Mouse (Mus musculus) liver, adult (tissue): ENCODE results near the gene Rhbdf2.

ENCODE experiments used
- GATA4 ChIP-seq: IDR thresholded peaks from 2 replicates; pipeline ENCODE4 v1.6.1; 2014; ENCODE audit warnings: mild to moderate bottlenecking, low read length; ENCODE audit not compliant: insufficient replicate concordance

Gene Rhbdf2

DNA sequence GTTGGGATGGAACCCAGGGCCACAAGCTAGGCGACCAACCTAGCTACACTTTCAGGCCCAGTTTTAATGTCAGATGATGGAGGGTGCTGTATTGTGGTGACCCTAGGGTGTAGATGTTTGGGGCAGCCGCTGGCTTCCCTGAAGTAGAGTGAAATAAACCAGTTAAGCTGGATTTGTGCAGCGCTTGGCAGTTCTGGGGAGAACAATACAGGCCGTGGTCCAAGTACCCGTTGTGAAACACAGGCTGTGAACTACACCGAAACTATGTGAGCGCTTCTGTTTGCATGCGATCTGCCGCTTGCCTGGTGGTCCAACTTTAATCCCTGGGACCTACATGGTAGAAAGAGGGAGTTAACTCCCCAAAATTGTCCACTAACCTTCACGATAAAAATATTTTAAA lies 6.1 kb upstream of the Rhbdf2 start:
- TF ChIP-seq GATA4 = no peak

DNA sequence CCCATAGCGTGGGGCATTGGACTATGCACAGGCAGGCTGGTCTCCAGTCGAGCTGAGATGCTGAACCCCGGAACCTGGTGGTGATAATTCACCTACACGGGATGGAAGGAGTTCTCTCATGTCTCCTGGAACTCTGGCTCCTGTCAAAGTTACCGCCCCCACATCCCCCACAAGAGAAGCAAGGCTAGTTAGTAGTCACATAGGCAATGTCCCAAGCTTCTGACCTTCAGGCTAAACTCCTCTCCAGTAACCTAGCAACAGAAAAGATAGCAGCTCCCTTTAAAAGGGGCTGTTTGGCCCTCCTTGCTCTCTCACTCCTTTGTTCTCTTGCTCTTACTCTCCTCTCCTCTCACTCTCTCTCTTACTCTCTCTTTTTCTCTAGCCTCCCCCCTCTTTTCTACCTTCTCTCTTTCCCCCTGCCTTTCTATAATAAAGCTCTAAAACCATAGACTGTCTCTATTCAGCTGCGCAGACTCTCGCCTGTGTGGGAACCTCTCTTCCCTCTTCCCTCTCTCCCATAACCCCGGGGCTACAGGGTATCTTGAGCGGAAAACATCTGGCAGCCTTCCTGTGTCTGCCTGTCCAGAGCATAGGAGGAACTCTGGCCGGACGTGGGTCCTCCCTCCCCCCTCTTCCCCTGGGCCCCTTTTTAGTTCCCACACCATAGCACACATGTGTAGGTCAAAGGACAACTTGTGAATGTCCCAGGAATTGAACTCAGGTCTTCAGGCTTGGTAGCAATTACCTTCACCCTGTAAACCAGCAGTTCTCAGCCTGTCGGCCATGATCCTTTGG lies 3.5 kb upstream of the Rhbdf2 start:
- no peak; the same call in 1 of the 2 replicates for TF ChIP-seq GATA4

DNA sequence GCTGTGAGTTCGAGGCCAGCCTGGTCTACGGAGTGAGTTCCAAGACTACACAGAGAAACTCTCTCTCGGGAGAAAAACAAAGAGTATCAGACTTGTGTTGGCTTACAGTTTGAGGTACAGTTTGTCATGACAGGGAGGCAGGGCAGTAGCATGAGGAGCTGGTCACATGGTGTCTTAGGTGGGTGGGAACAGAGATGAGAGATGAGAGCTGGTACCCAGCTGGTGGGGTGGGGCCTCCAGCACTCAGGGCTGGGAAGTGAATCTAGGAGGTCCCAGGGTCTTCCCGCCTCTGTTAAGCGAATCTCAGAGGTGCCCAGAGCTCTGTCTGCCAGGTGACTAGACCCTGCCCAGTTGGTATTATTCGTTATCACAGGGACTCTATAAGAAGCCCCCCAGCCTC lies 2.7 kb upstream of the Rhbdf2 start:
- TF ChIP-seq GATA4 = no peak

DNA sequence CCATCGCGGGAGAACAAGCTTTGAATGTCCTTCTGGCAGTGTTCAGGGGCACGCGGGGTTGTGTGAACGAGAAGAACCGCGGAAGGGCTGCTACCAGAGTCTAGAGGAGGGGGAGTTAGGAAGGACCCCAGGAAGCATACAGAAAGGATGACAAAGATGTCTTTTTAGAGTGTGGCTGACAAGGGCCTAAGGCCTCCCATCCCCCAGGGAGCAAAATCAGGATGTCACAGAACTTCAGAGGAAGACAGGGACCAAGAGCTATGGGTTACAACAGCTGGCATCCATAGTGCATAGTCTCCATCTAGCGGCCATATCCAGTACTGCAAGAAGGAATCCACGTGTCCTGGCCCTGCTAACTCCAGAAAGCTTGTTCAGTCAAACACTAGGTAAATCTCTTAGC lies 1.9 kb upstream of the Rhbdf2 start:
- no peak for TF ChIP-seq GATA4

DNA sequence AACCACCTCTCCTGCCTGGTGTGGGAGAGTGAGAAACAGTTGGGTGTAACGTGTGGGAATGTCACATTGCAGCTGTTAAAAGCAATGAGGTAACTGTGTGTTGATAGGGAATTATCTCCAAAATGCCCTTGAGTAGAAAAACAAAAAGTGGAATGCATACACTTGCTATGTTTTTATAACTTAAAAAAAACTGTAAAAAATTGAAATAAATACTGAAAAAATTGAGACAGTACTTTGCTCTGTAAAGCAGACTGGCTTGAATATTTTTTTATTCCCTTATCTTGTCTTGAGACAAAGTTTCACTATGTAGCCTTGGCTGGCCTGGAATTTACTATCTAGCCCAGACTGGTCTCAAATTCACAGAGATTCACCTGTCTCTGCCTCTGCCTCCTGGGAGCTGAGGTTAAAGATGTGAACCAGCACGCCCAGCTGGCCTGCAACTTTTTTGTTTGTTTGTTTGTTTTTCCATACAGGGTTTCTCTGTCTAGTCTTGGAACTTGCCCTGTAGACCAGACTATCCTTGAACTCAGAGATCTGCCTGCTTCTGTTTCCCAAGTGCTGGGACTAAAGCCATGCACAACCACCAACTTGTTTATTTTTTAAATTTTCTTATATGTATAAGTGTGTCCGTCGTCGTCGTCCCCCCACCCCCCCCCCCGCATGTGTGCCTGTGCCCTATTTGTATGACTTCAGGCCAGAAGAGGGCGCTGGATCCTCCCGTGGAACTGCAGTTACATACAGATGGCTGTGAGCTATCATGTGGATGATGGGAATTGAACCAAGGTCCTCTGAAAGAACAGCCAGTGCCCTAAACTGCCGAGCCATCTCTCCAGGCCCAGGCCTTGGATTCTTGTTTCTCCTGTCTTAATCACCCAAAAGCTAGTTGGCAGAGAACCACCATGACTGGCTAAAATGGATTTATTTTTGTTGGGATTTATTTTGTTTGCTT lies 527 bp upstream of the Rhbdf2 start:
- no peak for TF ChIP-seq GATA4

DNA sequence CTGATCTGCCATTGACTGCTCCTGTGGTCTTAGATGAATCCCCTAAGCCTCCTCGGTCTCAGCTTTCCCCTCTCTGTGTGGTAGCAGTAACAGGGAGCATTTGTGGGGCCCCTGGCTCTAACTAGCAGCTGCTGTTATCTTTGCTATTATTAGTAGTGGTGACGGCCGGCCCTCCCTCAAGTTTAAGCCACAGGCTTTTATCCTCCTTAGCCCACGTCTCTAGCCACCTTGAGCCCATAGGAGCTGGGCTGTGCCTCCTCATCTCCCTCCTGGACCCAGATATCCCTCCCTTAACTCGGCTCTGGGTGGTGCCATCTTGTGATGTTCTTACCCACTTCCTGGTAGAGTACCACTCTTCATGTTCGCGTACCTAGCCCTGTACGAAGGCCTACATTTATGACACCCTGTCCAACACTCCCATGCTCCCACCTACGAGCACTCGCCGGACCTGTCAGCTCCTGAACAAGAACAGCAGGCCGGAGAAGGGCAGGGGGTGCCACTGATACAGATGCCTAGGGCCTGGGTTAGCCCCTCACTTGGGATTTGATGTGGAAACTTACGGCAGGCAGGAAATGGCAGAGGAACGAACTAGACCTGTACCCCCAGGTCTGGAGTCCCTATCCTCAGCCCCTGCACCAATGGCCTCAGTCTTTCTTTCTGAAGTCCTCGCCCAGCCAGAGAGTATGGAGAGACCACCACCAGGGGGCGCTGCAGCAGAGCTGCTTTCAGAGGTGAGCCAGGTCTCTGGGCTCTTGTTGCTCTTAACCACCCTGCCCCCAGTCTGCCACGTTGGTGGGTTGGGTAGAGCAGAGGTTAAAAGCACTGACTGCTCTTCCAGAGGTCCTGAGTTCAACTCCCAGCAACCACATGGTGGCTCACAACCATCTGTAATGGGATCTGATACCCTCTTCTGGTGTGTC lies 1.5 kb downstream of the Rhbdf2 start:
- no peak for TF ChIP-seq GATA4

DNA sequence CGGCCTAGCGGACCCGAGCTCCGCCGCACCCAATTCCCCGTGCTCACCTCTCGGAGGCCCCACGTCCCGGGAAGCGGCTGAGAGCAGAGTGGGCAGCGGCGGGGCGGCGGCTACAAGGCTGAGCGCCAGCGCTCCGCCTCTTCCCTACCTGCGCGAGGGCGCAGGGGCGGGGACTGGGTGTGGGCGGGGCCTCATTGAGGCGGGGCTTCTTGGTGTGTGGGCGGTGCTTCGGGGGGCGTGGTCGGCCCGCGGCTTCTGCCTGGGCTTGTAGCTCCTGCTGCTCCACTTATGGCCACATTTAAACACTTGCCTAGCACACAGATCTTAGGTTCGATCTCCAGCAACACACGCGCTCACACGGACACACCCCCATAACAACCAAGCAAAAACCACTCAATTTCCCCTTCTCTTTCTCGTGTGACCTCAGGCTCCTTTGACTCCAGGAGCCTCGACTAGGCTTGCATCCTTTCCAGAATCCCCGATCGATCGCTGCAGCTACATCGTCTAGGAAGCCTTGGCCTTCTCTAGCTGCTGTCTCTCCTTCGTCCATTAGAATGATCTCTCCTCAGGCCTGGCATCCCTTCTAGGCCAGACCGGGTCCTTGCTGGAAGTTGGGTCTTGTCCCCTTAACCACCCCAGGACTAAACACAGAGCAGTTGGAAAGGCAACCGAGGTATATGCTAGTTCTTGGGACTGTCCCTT lies 2.5 kb downstream of the Rhbdf2 start:
- no peak for TF ChIP-seq GATA4

DNA sequence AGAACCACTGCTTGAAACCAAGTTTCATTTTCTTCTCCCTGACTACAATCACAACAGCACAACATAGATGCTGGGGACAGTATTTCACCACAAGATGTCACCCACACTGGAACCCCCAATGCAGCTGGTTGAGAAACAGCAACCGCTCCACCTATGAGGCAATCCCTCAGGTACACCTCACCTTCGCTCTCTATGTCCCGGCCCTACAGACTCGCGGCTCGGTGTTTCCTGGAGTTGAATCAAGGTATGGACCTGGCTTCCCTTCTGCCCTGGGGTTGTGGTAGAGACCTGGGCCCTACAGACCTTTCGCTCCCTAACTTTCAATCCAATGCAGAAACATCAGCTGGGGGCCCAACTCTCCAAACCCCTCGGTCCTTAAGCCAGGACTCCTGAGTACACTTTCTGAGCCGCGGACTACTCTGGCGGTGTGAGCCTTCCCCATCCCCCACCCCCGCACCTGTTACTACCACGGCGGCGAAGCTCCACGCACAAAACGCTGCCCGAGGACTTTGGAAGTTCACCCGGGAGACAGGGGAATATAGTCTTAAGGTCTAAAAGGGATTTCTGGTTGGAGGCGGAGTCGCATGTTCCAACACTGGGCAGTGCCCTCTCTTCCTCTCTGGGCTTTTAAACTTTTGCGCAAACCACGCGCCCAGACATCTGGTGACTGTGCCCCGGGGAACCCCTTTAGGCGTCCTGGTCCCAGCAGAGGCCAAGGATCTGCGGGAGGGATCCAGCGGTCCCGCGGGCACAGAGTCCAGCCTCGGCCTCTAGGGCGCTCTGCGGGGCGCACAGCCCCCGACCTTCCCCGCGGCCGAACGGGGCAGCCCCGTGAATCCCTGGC lies 3.3 kb downstream of the Rhbdf2 start:
- TF ChIP-seq GATA4 = no peak

DNA sequence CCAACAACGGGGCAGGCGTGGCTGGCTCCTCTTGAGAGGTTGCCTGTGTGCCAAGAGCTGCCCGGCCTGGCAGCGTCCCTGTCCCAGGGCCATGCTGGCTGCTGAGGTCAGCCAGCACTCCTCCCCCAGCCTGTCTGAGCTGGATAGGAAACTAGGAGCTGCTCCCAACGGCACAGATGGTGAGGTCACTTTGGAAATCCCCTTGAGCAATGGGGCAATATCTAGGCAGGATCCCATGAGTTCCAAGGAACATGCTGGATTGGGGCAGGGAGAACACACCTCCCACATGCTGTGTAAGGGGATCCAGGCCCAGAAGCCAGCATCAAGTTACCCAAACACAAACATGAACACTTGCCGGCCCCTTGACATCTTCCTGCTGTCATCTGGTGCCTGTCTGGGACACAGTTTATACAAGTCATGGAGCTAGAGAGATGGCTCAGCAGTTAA lies 5.5 kb downstream of the Rhbdf2 start:
- peak; percentile 61; the same call in 1 of the 2 replicates for TF ChIP-seq GATA4

DNA sequence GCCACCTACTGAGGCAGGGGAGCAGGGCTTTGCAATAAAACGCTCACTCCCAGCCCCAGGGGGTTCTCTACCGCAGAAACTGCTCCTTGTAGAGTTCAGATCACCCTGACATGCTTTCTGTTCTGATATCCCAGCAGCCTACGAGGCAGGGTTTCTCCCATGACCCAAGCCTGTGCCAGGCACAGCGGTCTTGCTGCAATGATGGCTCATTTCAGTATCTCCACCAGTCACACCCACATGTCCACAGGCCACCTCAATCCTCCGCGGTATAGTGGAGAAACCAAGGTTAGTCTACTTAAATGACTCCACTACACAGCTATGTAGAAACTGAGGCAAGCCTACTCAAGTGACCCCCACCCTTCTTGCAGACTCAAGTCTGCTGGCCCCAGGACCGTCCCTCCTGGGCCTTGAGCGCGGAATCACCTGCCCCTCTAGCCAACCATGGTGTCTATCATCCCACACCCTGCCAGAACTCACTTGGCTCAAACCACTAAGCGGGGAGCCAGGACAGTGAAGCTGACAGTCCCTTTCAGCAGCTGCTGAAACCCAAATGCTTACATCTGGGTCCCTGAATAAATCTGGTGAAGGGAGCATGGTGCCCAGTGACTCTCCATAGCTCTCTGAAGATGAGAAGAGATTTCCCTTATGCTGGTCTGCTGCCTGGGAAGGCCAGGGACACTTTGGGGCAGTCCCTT lies 6.1 kb downstream of the Rhbdf2 start:
- TF ChIP-seq GATA4 = no peak

DNA sequence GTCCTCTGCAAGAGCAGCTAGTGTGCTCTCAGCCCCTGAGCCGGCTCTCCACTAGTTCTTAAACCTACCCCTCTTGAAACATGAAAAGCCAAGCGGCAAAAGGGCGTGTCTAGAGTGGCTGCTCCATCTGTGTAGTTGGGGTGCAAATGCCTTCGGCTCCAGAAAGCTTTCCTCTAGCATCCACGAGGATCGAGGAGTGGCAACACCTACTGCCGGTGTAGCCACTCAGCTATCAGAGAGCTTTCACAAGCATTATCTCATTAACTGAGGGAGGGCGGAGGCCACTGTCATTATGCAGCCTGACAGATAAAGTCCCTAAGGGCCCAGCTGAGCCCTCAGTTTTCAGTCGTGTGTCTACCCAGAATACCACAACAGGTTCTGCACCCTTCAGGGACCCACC lies 6.7 kb downstream of the Rhbdf2 start:
- no peak for TF ChIP-seq GATA4

DNA sequence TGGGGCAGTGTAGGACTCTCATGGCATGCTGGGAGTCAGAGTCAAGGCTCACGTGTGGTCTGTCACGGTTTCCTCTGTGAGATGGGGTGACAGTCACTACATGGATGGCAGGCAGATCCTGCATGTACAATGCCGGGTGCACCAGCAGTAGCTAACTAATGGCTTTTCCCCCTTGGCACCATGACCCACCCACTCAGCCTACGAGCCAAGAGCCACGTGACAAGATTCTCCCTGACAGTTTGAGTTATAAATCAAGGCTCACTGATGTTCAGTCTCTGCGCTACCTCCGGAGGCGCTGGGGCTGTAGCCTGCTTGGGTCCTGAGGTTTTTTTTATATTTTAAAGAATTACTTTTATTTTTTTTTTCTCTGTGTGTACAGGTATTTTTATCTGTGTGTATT lies 7.3 kb downstream of the Rhbdf2 start:
- TF ChIP-seq GATA4 = no peak

DNA sequence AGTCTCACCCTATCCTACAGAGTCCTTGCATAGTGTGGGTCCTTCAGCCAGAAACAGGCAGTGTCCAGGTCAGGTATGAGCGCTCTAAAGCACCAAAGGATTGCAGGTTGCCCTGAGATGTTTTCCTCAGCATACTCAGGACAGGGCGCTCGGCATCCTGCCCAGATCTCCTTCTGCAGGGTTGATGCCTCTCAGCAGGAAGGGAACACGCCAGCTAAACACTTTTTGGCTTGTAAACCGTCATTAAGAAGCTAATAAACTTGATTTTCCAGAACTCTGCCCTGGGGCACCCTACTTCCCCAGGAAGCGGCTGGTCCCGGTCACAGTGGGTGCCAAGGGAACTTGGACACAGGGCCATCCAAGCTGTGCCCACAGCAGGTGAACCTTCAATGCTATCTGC lies 7.7 kb downstream of the Rhbdf2 start:
- TF ChIP-seq GATA4 = no peak
